Mouse (Mus musculus) E14TG2a.4 (cell line): ENCODE results near the gene Ern1.

Experiments
- H3K27me3 ChIP-seq: 2 replicates; pipeline ENCODE4 v1.6.1; 2014; ENCODE audit warnings: low read length, control low read depth; ENCODE audit not compliant: insufficient read depth
- H3K36me3 ChIP-seq: 2 replicates; pipeline ENCODE4 v1.6.1; 2014; ENCODE audit warnings: low read length, control low read depth; ENCODE audit not compliant: insufficient read depth
- H3K4me1 ChIP-seq: replicated peaks from 2 replicates; pipeline ENCODE4 v1.6.1; 2014; ENCODE audit warnings: low read depth, low read length, control low read depth
- H3K4me3 ChIP-seq: replicated peaks from 2 replicates; pipeline ENCODE4 v1.5.1; 2014; ENCODE audit warnings: mild to moderate bottlenecking, low read length
- H3K9me3 ChIP-seq: 2 replicates; pipeline ENCODE4 v1.6.1; 2014; ENCODE audit warnings: low read length, control low read depth
- CTCF ChIP-seq: conservative IDR thresholded peaks from 2 replicates; pipeline ENCODE4 v1.5.1; 2014; ENCODE audit warnings: low read length
- NANOG ChIP-seq: IDR thresholded peaks from 2 replicates; pipeline ENCODE4 v1.6.1; 2014; ENCODE audit warnings: borderline replicate concordance, low read length, mixed read lengths
- POU5F1 ChIP-seq: IDR thresholded peaks from 2 replicates; pipeline ENCODE4 v1.6.1; 2014; ENCODE audit warnings: low read length, borderline replicate concordance

The Ern1 gene

GRCm38 (mm10) chr11:106373998-106374397 is 113.7 kb downstream of the Ern1 start:
- no peaks in the 10 kb centered on the region for H3K36me3 ChIP-seq
- peaks cover 34% of the 10 kb centered on the region for H3K27me3 ChIP-seq
- H3K4me3 ChIP-seq, result no peak overlapping the region
- peaks cover 14% of the 10 kb centered on the region for H3K4me1 ChIP-seq
- 0 out of 2 replicates have a peak, but pooled peaks cover 6% of the 10 kb centered on the region for H3K9me3 ChIP-seq
- TF ChIP-seq POU5F1, result no peak
- TF ChIP-seq CTCF, result no peak
- no peak for TF ChIP-seq NANOG

GRCm38 (mm10) chr11:106366316-106366715 is 121.3 kb downstream of the Ern1 start:
- Histone ChIP-seq H3K36me3 (no peaks in the 10 kb centered on the region), H3K27me3 (peaks cover 13% of the 10 kb centered on the region), H3K4me3 (no peak overlapping the region), H3K9me3 (no peaks in the 10 kb centered on the region), H3K4me1 (peaks cover 19% of the 10 kb centered on the region; the same call in 1 of the 2 replicates)
- TF ChIP-seq POU5F1 (no peak), CTCF (peak; percentile 92)

GRCm38 (mm10) chr11:106365366-106365765 is 122.3 kb downstream of the Ern1 start, which contains the start of gene Prr29:
Gene Prr29 (plus strand): TSS chr11:106365472.
- TF ChIP-seq POU5F1 (no peak), NANOG (no peak), CTCF (no peak)
- Histone ChIP-seq H3K9me3 (no peaks in the 10 kb centered on the region), H3K36me3 (no peaks in the 10 kb centered on the region), H3K4me3 (peak within 1 kb of the TSS; percentile 39), H3K4me1 (peaks cover 19% of the 10 kb centered on the region; the same call in 1 of the 2 replicates), H3K27me3 (peaks cover 13% of the 10 kb centered on the region)

- peaks cover 13% of the 10 kb centered on the region for H3K27me3 ChIP-seq
- no peaks in the 10 kb centered on the region for H3K36me3 ChIP-seq
- H3K9me3 ChIP-seq, result no peaks in the 10 kb centered on the region
- no peak for TF ChIP-seq NANOG
- H3K4me1 ChIP-seq, result peaks cover 19% of the 10 kb centered on the region; the same call in 1 of the 2 replicates
- H3K4me3 ChIP-seq, result peak overlapping the region; percentile 39
These were observed 122.9 kb downstream of the Ern1 start for GRCm38 (mm10) chr11:106364712-106365111.

- Histone ChIP-seq H3K27me3 (peaks cover 19% of the 10 kb centered on the region), H3K4me3 (no peak overlapping the region), H3K9me3 (no peaks in the 10 kb centered on the region), H3K4me1 (peaks cover 5% of the 10 kb centered on the region; the same call in 1 of the 2 replicates), H3K36me3 (no peaks in the 10 kb centered on the region)
- TF ChIP-seq NANOG (no peak), POU5F1 (no peak), CTCF (peak; percentile 62)
These were observed 128.3 kb downstream of the Ern1 start for GRCm38 (mm10) chr11:106359350-106359749.

GRCm38 (mm10) chr11:106355382-106356128 is 132.1 kb downstream of the Ern1 start:
- Histone ChIP-seq H3K4me3 (no peak overlapping the region), H3K4me1 (peaks cover 4% of the 10 kb centered on the region; the same call in 1 of the 2 replicates), H3K27me3 (peaks cover 12% of the 10 kb centered on the region), H3K9me3 (no peaks in the 10 kb centered on the region), H3K36me3 (no peaks in the 10 kb centered on the region)
- TF ChIP-seq POU5F1, result no peak
- no peak for TF ChIP-seq CTCF
- TF ChIP-seq NANOG, result no peak

GRCm38 (mm10) chr11:106354181-106354580 is 133.5 kb downstream of the Ern1 start:
- peaks cover 13% of the 10 kb centered on the region for H3K27me3 ChIP-seq
- peaks cover 5% of the 10 kb centered on the region for H3K4me1 ChIP-seq
- no peaks in the 10 kb centered on the region for H3K36me3 ChIP-seq
- H3K9me3 ChIP-seq, result no peaks in the 10 kb centered on the region
- H3K4me3 ChIP-seq, result no peak overlapping the region
- TF ChIP-seq NANOG (no peak), CTCF (no peak), POU5F1 (no peak)

GRCm38 (mm10) chr11:106353188-106353587 is 134.5 kb downstream of the Ern1 start, which contains the start of gene Scn4a:
Gene Scn4a (minus strand): TSS chr11:106353288.
- no peaks in the 10 kb centered on the region for H3K36me3 ChIP-seq
- peaks cover 11% of the 10 kb centered on the region for H3K4me1 ChIP-seq
- H3K9me3 ChIP-seq, result no peaks in the 10 kb centered on the region
- H3K27me3 ChIP-seq, result peaks cover 19% of the 10 kb centered on the region
- no peak within 1 kb of the TSS for H3K4me3 ChIP-seq
- no peak for TF ChIP-seq POU5F1
- no peak for TF ChIP-seq CTCF
- TF ChIP-seq NANOG, result no peak

GRCm38 (mm10) chr11:106351941-106352340 is 135.7 kb downstream of the Ern1 start:
- Histone ChIP-seq H3K9me3 (no peaks in the 10 kb centered on the region), H3K27me3 (peaks cover 19% of the 10 kb centered on the region), H3K4me1 (peaks cover 11% of the 10 kb centered on the region), H3K36me3 (no peaks in the 10 kb centered on the region), H3K4me3 (no peak overlapping the region)
- TF ChIP-seq CTCF (no peak), POU5F1 (no peak), NANOG (no peak)
